Mouse (Mus musculus): ENCODE data around the gene Abcc8.

DNA sequence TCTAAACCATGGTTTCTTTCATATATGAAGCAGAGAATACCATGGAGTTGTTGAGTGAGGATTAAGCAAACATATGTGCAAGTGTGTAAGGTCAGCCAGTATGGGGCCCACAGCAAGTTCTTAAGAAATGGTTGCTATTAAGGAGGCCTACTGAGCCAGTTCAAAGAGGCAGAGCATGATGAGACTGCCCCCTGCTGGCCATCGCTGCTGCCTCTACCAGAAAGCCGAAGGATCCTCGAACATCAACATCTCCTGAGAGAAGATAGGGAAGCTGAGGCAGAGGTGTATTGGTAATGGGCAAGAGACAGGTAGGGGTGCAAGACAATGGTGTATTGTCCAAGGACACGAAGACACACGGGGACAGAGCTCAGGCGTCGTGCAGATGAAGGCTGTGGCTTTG is 46.4 kb upstream of the Abcc8 start:
- no peak for TF ChIP-seq POLR2A (IDR thresholded peaks at IDR 0.05; ENCODE audit: insufficient read length, low read depth)
- TF ChIP-seq CEBPB (IDR thresholded peaks at IDR 0.05; ENCODE audit: insufficient read depth, poor library complexity, severe bottlenecking) = no peak
- no peak for TF ChIP-seq MYOD1 (IDR thresholded peaks at IDR 0.05; ENCODE audit: control insufficient read depth in 1 of 3, insufficient read length in 2 of 3, low read depth in 2 of 3)
- no peak for TF ChIP-seq MAX (IDR thresholded peaks at IDR 0.05; ENCODE audit: low read depth)
- TF ChIP-seq MYOG (IDR thresholded peaks at IDR 0.05; ENCODE audit: control insufficient read depth in 1 of 3, insufficient read depth in 1 of 3, insufficient read length in 2 of 3, low read depth in 2 of 3) = no peak
- no peak for TF ChIP-seq USF1 (IDR thresholded peaks at IDR 0.05; ENCODE audit: low read depth)
- TF ChIP-seq POLR2AphosphoS2 (IDR thresholded peaks at IDR 0.05; ENCODE audit: insufficient read length, low read depth) = no peak
- no peak for TF ChIP-seq E2F4 (IDR thresholded peaks at IDR 0.05; ENCODE audit: insufficient read depth)
- no peak for TF ChIP-seq TCF12 (IDR thresholded peaks at IDR 0.05; ENCODE audit: insufficient read depth, poor library complexity, severe bottlenecking)
